Mouse (Mus musculus) lung, postnatal 0 days (tissue): ENCODE results near the gene Osbpl8.

Experiments
- CTCF ChIP-seq: IDR thresholded peaks from 2 replicates; pipeline ENCODE4 v1.5.1; 2016; ENCODE audit warnings: antibody characterized with exemption, mild to moderate bottlenecking
- EP300 ChIP-seq: IDR thresholded peaks from 2 replicates; pipeline ENCODE4 v1.6.1; 2016; ENCODE audit warnings: antibody characterized with exemption, mild to moderate bottlenecking, control low read depth

DNA sequence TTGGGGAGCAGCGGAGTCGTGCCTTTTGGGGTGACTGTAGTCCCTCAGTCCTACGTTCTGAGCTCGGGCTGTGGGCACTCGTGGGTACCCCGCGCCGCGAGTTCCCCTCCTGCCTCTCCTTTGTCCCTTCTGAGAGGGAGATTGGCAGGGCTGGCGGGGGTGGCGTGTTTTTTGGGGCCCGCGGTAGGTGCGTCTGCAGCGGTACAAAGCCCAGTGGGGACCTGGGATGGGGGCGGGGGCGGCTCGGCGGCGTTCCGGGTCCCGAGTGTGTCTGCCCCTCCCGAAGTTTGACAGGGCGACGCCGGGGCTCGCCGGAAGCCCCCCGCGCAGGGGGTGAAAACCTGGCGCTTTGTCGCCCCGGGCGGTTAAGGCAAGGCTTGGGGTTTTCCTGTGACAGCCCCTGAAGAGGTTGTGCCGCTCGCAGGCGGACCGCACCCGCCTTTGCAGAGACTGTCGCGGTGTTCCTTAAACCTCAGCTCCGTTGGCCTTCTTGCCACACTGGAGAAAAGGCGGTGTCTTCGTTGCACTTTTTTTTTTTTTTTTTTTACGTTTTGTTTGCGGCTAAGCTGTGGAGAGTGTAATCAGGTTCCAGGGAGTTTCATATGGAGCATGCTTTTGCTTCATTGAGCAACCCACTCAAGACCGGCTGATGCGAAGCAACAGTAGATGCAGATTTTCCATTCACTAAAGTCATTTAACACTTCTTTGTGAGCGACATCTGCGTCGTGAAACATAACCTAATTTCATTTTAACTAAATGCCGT lies 848 bp downstream of the Osbpl8 start:
- TF ChIP-seq CTCF: no peak
- TF ChIP-seq EP300: no peak
